Mouse (Mus musculus) CH12.LX (cell line): ENCODE measurements at regions not wholly inside any gene's neighbourhood (a gene's known extent, or its start where the extent isn't known, plus 50 kb on each side); places are given as distances from the start of the nearest gene placed in this dataset.

Experiments
- DNase-seq: peaks from one replicate; pipeline ENCODE4 v3.0.0-alpha.2; 2013; ENCODE audit errors: extremely low read depth
- H3K27ac ChIP-seq: 2 replicates; pipeline ENCODE4 v1.5.1; 2012; ENCODE audit warnings: low read depth, mild to moderate bottlenecking, control low read depth, moderate library complexity; ENCODE audit not compliant: insufficient read depth
- H3K27me3 ChIP-seq: replicated peaks from 2 replicates; pipeline ENCODE3; 2012; ENCODE audit warnings: inconsistent platforms
- H3K36me3 ChIP-seq, 2 experiments: replicated peaks in 1 of 2; 2 replicates each; pipeline versions ENCODE3 to v1.6.1; 2012; ENCODE audit warnings: inconsistent platforms in 1 of 2, low read length in 1 of 2, mild to moderate bottlenecking in 1 of 2, mixed read lengths in 1 of 2, moderate library complexity in 1 of 2; ENCODE audit not compliant: control insufficient read depth in 1 of 2, insufficient read depth in 1 of 2
- H3K4me1 ChIP-seq, 2 experiments: 2 replicates each; pipeline ENCODE4 v1.6.1; 2012; ENCODE audit warnings: inconsistent platforms in 1 of 2, moderate library complexity in 1 of 2; ENCODE audit not compliant: insufficient read depth in 2 of 2, control insufficient read depth in 1 of 2
- H3K4me2 ChIP-seq: 2 replicates; pipeline ENCODE4 v1.6.1; 2012; ENCODE audit warnings: low read depth, mild to moderate bottlenecking, control low read depth; ENCODE audit not compliant: poor library complexity, insufficient read depth, severe bottlenecking
- H3K4me3 ChIP-seq, 3 experiments: fragments of 150-350 bp in 1 of 3; sonication (generic) in 1 of 3; replicated peaks in 1 of 3; 2 replicates each; pipeline versions ENCODE3 to v1.5.1; 2011 to 2012; ENCODE audit warnings: low read depth in 2 of 3, low read length in 2 of 3, mild to moderate bottlenecking in 2 of 3, moderate library complexity in 2 of 3, control low read depth in 1 of 3, improper control_type of control experiment in 1 of 3, inconsistent platforms in 1 of 3, mixed read lengths in 1 of 3; ENCODE audit not compliant: poor library complexity in 1 of 3
- H3K79me2 ChIP-seq: replicated peaks from 2 replicates; pipeline ENCODE4 v1.6.1; 2012; ENCODE audit warnings: mild to moderate bottlenecking, moderate library complexity; ENCODE audit not compliant: control insufficient read depth, poor library complexity, insufficient read depth, severe bottlenecking; ENCODE audit errors: extremely low read depth
- H3K9ac ChIP-seq: 2 replicates; pipeline ENCODE4 v1.6.1; 2012; ENCODE audit warnings: low read depth, mild to moderate bottlenecking, control low read depth, moderate library complexity; ENCODE audit not compliant: insufficient read depth
- H3K9me3 ChIP-seq: replicated peaks from 2 replicates; pipeline ENCODE3; 2012; ENCODE audit warnings: low read length, inconsistent platforms, mixed read lengths
- CTCF ChIP-seq, 2 experiments: IDR thresholded peaks in 1 of 2; conservative IDR thresholded peaks in 1 of 2; 2 replicates each; pipeline ENCODE4 v1.5.1; 2011 to 2012; ENCODE audit warnings: low read depth in 2 of 2, low read length in 2 of 2, improper control_type of control experiment in 1 of 2, inconsistent platforms in 1 of 2, mild to moderate bottlenecking in 1 of 2, moderate library complexity in 1 of 2
- EP300 ChIP-seq: IDR thresholded peaks from 2 replicates; pipeline ENCODE4 v1.6.1; 2011; ENCODE audit warnings: low read length, improper control_type of control experiment
- GABPA ChIP-seq: IDR thresholded peaks from 2 replicates; pipeline ENCODE4 v1.6.1; 2012; ENCODE audit warnings: low read depth, low read length, improper control_type of control experiment, inconsistent platforms; ENCODE audit not compliant: insufficient replicate concordance
- IRF4 ChIP-seq: IDR thresholded peaks from 2 replicates; pipeline ENCODE4 v1.6.1; 2014; ENCODE audit warnings: low read depth, mild to moderate bottlenecking, inconsistent platforms, low read length, improper control_type of control experiment
- JUN ChIP-seq: IDR thresholded peaks from 2 replicates; pipeline ENCODE4 v1.6.1; 2011; ENCODE audit warnings: low read depth, mild to moderate bottlenecking, low read length, improper control_type of control experiment, moderate library complexity; ENCODE audit not compliant: insufficient read depth
- JUND ChIP-seq: conservative IDR thresholded peaks from 2 replicates; pipeline ENCODE4 v1.6.1; 2011; ENCODE audit warnings: low read depth, low read length, improper control_type of control experiment
- KAT2A ChIP-seq: IDR thresholded peaks from 2 replicates; pipeline ENCODE4 v1.6.1; 2012; ENCODE audit warnings: low read length, improper control_type of control experiment, inconsistent platforms; ENCODE audit not compliant: insufficient replicate concordance
- MAFK ChIP-seq: IDR thresholded peaks from 2 replicates; pipeline ENCODE4 v1.6.1; 2011; ENCODE audit warnings: low read length, improper control_type of control experiment; ENCODE audit not compliant: insufficient replicate concordance
- MAX ChIP-seq: IDR thresholded peaks from 2 replicates; pipeline ENCODE4 v1.6.1; 2011; ENCODE audit warnings: low read length, improper control_type of control experiment
- MEF2A ChIP-seq: IDR thresholded peaks from 2 replicates; pipeline ENCODE4 v1.6.1; 2014; ENCODE audit warnings: low read depth, mild to moderate bottlenecking, inconsistent platforms, low read length, improper control_type of control experiment, borderline replicate concordance
- NRF1 ChIP-seq: IDR thresholded peaks from 2 replicates; pipeline ENCODE4 v1.6.1; 2014; ENCODE audit warnings: low read depth, mild to moderate bottlenecking, inconsistent platforms, low read length, improper control_type of control experiment, moderate library complexity
- PAX5 ChIP-seq: IDR thresholded peaks from 2 replicates; pipeline ENCODE4 v1.6.1; 2012; ENCODE audit warnings: low read length, inconsistent platforms, mixed read lengths
- POLR2A ChIP-seq: IDR thresholded peaks from 2 replicates; pipeline ENCODE4 v1.6.1; 2011; ENCODE audit warnings: low read depth, mild to moderate bottlenecking, improper control_type of control experiment, low read length
- RAD21 ChIP-seq: IDR thresholded peaks from 2 replicates; pipeline ENCODE4 v1.6.1; 2011; ENCODE audit warnings: low read depth, mild to moderate bottlenecking, low read length, improper control_type of control experiment, moderate library complexity
- RCOR1 ChIP-seq: conservative IDR thresholded peaks from 2 replicates; pipeline ENCODE4 v1.6.1; 2012; ENCODE audit warnings: low read depth, mild to moderate bottlenecking, inconsistent platforms, low read length, improper control_type of control experiment
- SIN3A ChIP-seq: IDR thresholded peaks from 2 replicates; pipeline ENCODE4 v1.6.1; 2012; ENCODE audit warnings: low read length, improper control_type of control experiment, inconsistent platforms
- SMC3 ChIP-seq: IDR thresholded peaks from 2 replicates; pipeline ENCODE4 v1.6.1; 2011; ENCODE audit warnings: low read depth, low read length, improper control_type of control experiment
- TCF12 ChIP-seq: IDR thresholded peaks from 2 replicates; pipeline ENCODE4 v1.6.1; 2014; ENCODE audit warnings: low read depth, mild to moderate bottlenecking, inconsistent platforms, low read length, improper control_type of control experiment
- USF2 ChIP-seq: conservative IDR thresholded peaks from 2 replicates; pipeline ENCODE4 v1.6.1; 2011; ENCODE audit warnings: low read depth, low read length, improper control_type of control experiment
- ZC3H11A ChIP-seq: IDR thresholded peaks from 2 replicates; pipeline ENCODE4 v1.6.1; 2012; ENCODE audit warnings: low read depth, mild to moderate bottlenecking, inconsistent platforms, low read length, improper control_type of control experiment
- ZKSCAN1 ChIP-seq: IDR thresholded peaks from 2 replicates; pipeline ENCODE4 v1.6.1; 2012; ENCODE audit warnings: low read depth, inconsistent platforms, low read length, improper control_type of control experiment, borderline replicate concordance
- ZMIZ1 ChIP-seq: IDR thresholded peaks from 2 replicates; pipeline ENCODE4 v1.6.1; 2012; ENCODE audit warnings: low read depth, mild to moderate bottlenecking, inconsistent platforms, low read length, improper control_type of control experiment
- dilution Hi-C: fragments of 300-500 bp; cut with MboI; formaldehyde crosslinking; loops from 2 replicates; pipeline ENCODE4 v1.14.3; 2020; ENCODE audit warnings: low sequenced_read_pairs; ENCODE audit not compliant: extremely low pct_unique_long_range_greater_than_20kb, extremely low pct_ligation_motif_present
- in situ Hi-C: fragments of 300-500 bp; cut with MboI; formaldehyde crosslinking; loops from 3 replicates; pipeline ENCODE4 v1.14.3; 2019; ENCODE audit warnings: low sequenced_read_pairs, low pct_ligation_motif_present, low pct_unique_long_range_greater_than_20kb, mixed read lengths

DNA sequence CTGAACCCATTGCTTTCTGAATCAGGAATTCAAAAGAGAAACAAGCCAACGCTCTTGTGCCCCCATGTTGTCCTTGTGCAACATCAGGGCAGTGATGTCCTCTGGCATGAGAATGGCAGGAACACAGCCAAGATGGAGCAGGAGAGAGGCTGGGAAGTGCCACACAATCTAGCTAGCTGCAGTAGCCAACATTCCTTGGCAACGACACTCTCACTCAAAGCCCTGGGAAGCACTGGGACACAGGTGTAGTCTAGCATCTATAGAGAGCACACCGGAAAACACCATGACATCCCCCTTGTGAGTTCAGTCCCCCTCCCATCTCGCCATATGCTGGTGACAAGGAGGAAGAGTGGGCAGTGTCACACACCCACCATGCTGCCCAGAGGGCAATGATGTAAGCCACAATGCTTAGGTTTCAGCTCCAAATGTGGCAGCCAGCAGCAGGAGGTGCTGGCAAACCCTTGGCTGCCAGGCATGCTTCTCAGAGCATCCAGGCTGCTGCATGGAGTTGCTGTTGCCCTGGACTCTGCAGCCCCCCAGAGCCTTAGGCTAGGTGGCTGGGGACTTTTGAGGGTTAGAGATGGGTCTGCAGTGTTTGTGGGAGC, 123.0 kb downstream of the Slc38a6 start:
- no peaks in the 10 kb centered on the region for H3K36me3 ChIP-seq
- peaks cover 0 to 12% of the 10 kb centered on the region in 2 experiments; a peak in 2 of 4 replicates for H3K4me1 ChIP-seq
- H3K4me2 ChIP-seq, result no peak overlapping the region
- no peak overlapping the region for H3K9ac ChIP-seq
- TF ChIP-seq POLR2A (no peak), RCOR1 (no peak), TCF12 (no peak), GABPA (no peak), ZC3H11A (no peak), RAD21 (no peak), IRF4 (no peak), NRF1 (no peak), JUN (no peak), CTCF (conservative IDR thresholded peaks at IDR 0.05 in 1 of 2, IDR thresholded peaks at IDR 0.05 in 1 of 2; ENCODE audit: low read depth in 2 of 2, low read length in 2 of 2) (no peak), ZMIZ1 (no peak), KAT2A (no peak), MAFK (no peak), ZKSCAN1 (no peak), MAX (no peak), PAX5 (no peak), JUND (no peak), MEF2A (no peak), USF2 (no peak)
- no peaks in the 10 kb centered on the region for H3K27me3 ChIP-seq
- no peak overlapping the region for H3K4me3 ChIP-seq
- H3K79me2 ChIP-seq, result no peaks in the 10 kb centered on the region
- DNase-seq, result no peak
- no peaks in the 10 kb centered on the region for H3K9me3 ChIP-seq
- dilution Hi-C loops, result no loop called here
- in situ Hi-C loops, result no loop called here
- no peak overlapping the region for H3K27ac ChIP-seq

DNA sequence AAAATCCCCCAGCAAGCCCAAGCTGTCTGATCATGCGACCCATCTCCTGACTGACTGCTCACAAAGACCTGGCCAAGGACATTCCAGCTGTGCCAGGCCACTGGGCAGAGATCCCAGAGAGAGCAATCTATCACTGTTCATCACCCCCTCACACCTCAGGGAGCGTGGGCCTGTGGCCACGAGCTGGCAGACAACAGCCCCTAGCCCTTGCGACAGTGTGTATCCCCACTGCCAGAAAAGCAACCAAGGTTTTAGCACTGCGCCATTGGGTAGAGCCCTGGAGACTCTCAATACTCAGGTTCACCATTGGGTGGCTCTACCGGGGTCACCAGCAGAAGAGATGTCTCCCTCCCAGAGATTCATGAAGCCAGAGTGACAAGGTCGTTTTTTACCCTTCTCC, 122.0 kb downstream of the Slc38a6 start:
- Histone ChIP-seq H3K9ac (no peak overlapping the region), H3K27ac (no peak overlapping the region), H3K36me3 (no peaks in the 10 kb centered on the region), H3K9me3 (no peaks in the 10 kb centered on the region), H3K4me1 (peaks cover 0 to 12% of the 10 kb centered on the region in 2 experiments; a peak in 2 of 4 replicates), H3K79me2 (no peaks in the 10 kb centered on the region), H3K4me3 (no peak overlapping the region), H3K27me3 (no peaks in the 10 kb centered on the region), H3K4me2 (no peak overlapping the region)
- in situ Hi-C loops (no loop called here), dilution Hi-C loops (no loop called here)
- TF ChIP-seq SIN3A (no peak), SMC3 (peak; percentile 8; the same call in 1 of the 2 replicates), CTCF (conservative IDR thresholded peaks at IDR 0.05 in 1 of 2, IDR thresholded peaks at IDR 0.05 in 1 of 2; ENCODE audit: low read depth in 2 of 2, low read length in 2 of 2) (0 out of 4 replicates have a peak, but pooled peaks of 1 of the 2 experiments have one; percentile 3), EP300 (no peak)
- DNase-seq, result no peak
